Mouse (Mus musculus) adrenal gland (tissue): ENCODE results near the gene Camsap2.

ENCODE experiments used
- intact Hi-C: fragments of 180-260 bp; cut with DNase I; formaldehyde crosslinking; loops from one replicate; pipeline ENCODE4 v1.15.1; 2025
- long read RNA-seq, 2 experiments: library from polyadenylated mRNA; unstranded; transcript quantifications; one replicate each; pipeline ENCODE4 v2.0.0; 2020; ENCODE audit warnings: borderline replicate concordance in 1 of 2; ENCODE audit not compliant: insufficient replicate concordance in 1 of 2

The Camsap2 gene
- long read RNA-seq, experiment 1, partial matches to known transcripts: 1 of 3 reads
- long read RNA-seq, experiment 1, other reads (novel, unspliced or antisense): 2 of 3 reads
- long read RNA-seq, experiment 2, partial matches to known transcripts: 2 of 4 reads
- long read RNA-seq, experiment 2, other reads (novel, unspliced or antisense): 2 of 4 reads

DNA sequence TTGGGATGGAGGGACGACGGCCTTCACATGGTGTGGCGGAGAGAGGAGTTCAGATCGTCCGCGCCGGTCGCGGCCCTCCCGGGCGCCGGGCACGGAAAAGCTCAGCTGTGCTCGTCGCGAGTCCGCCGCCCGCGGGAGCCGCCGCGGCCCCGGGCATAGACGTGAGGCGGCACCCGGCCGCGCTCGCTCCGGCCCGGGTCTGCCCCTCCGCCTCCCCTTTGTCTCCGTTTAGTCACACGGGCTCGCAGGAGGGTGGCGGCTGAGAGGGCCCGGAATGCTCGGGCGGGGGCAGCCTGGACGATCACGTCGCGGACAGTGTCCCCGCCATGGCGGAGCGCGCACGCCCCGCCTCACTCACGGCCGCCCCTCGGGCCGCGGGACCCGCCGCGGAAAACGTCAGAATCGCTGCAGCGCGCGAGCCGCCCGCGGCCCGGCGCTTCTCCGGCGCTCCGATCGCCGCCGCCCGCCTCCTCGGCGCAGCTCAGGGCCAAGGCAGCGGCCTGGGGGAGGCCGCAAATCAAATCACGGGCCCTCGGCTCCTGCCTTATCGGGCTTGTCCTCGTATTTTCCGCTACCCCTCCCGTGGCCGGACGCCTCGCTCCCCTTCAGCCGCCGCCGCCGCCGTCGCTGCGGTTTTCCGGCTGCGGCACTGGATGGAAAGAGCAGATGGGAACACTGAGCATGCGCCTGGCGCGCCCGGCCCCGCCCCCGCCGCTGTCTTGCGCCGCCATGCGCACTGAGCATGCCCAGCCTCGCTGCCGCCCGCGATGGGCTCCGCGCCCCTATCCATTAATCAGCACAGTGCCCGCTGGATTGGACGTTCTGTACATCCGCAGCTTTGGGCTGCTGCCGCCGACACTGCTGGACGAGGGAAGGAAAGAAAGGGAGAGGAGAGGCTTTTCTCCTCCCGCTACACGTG, at the start of gene Camsap2:
Camsap2 (minus strand) TSS at position 651 of the 919 bp plus-strand sequence.
- intact Hi-C loops: loop anchor here (5.0 kb wide), 2 partner anchors 53 to 67 kb away; no protein-coding TSS in a partner anchor

DNA sequence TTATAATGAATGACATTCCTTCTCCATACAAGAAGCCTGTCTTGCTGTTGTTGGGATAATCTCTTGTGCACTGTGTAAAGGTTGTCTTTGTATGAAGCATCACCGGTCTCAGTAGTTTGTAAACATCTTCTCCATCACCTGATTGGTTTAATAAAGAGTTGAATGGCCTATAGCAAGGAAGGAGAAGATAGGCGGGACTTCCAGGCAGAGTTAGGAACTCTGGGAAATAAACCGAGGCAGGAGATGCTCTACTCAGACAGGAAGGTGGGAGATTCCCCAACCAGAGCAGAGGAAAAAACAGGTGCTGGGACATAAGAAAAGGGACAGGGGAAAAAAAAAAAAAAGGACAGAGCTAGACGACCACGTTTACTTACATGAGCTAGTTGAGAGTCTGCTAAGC, 49.2 kb upstream of the Camsap2 start:
- intact Hi-C loops: no loop called here

DNA sequence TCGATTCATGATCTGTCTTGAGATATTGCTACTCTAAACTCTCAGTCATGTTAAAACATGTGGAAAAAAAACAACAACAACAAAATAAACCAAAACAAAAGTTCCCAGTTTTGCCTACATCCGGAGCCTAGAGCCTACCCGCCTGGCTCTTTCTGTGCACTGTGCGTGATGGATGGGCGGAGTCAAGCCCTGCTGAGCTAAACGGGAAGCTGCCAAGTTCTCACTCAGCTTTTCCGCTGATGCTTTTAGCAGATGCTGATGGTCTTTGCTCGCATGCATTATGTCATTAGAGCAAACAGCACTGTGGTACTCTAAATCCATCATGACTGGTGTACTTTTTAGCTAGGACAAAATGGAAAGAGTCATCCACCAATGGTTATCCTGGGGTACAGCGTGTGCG, 48.6 kb upstream of the Camsap2 start:
- intact Hi-C loops: no loop called here

DNA sequence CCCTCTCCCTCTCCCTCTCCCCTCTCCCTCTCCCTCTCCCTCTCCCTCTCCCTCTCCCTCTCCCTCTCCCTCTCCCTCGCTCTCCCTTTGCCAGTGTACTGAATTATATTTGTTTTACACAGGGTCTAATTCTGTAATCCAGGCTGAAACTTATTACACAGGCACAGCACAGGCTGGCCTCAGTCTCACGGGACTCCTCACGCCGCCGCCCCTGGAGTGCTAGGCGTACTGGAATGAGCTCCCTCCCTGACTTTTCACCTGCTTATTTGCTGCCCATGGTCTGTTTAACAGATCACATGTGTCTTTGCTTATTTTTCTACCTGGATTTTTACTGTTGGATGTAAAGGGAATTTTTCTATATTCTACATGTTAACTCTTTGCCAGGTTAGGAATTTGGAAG, 41.0 kb upstream of the Camsap2 start:
- intact Hi-C loops: no loop called here

DNA sequence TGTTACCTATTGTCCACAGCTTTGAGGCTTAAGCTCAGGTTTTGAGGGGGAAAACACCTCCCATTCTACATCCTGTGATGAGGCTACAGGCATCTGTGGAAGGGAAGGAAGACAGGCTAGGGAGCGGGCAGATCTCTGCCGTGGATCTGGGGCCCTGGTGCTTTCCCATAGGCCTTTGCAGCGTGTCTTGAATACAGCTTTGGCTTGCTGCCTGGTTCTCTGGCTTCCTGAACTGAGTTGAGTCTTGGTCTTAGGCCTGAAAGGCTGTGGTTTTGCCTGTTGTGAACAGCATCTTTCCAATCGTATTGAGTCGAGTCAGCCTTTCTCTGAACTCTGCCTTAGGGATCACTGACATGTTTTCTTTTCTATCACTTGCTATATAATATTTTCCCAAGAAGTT, 35.7 kb upstream of the Camsap2 start:
- intact Hi-C loops: no loop called here

DNA sequence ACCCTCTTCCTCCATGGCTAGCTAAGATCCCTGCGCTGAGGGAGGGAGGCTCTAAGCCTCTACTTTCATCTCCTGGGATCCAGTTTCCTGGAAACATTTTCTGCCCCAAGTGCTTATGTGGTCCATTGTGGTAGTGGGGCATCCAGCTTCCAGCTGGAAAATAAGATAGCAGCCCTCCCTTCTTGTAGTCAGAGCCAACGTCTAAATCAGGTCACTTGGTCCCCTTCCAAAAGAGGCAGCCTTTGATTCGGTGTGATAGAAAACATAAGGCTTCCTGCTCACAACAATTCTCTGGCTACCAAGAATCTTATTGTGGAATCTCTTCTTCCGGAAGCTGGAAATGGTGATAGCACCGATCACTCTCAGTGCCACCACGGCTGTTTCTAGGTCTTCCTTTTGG, 35.3 kb upstream of the Camsap2 start:
- intact Hi-C loops: no loop called here

DNA sequence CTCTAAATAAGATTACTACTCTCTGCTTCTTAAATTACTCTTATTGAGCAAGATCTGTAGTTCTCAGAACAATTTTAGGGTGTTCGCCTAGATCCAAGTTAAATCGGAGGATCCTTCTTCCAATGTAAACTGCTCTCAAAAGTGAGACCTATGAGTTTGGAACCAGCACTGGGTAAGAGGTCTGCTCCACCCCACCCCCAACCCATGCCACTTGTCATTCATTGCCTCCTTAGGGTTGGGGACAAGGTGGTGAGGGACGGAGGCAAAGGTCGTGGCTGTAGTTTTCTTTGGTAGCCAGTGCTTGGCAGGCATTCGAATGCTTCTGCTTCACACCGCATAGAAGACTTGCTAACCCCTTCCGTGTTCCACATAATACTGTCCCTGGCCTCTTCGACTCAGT, 34.7 kb upstream of the Camsap2 start:
- intact Hi-C loops: no loop called here

DNA sequence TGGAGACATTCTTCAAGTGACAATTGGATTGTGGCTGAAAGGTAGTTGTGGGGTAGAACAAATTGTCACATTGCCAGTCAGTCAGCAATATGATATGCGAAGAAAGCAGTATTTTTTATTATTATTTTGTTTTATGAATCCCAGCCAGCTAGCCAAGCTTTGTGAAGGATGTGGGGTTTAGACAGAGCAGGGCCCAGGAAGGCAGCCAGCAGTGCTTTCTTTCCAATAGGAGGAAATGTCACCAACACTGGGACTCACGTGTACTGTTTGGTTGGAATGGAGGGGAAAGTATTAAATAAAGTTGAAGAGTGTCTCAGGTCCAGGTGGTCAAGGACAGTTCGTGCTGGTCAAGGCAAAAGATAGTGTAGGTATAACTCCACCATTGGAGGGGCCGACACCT, 34.3 kb upstream of the Camsap2 start:
- intact Hi-C loops: no loop called here

DNA sequence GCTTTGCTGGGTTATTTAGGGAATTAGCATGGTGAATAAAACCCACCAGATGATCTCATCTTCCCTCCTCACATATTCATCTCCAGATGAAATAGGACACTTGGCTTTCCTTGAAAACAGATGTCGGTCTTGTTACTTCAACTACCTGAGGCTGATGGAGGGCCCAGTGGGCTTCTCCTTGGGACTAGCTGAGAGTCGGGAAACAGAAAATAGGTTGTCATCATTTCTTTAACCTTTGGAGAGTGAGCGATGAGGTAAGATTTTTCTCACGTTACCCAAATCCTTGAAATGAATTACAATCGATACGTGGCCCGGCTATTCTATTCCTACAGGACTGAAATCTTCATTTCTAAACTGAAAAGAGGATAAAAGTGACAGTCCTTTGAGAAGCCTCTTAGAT, 33.4 kb upstream of the Camsap2 start:
- intact Hi-C loops: no loop called here

DNA sequence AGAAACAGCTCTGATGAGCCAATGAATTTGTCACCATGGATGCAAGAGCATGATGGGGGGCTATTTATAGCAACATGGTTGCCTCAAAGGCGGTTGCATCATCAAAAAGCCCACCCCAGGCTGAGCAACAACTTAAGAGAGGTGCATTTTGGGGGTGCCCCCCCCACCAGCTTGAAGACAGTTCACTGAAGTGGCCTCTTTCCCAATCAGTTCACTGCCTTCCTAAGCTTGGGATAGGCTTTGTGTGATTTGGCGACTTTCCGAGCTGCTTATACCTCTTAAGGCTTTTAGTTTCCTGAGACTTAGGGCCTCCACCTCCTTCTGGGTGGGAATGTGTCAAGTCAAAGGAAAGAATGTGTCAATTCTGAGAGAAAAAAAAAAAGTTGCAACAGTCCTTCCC, 20.1 kb upstream of the Camsap2 start:
- intact Hi-C loops: no loop called here

DNA sequence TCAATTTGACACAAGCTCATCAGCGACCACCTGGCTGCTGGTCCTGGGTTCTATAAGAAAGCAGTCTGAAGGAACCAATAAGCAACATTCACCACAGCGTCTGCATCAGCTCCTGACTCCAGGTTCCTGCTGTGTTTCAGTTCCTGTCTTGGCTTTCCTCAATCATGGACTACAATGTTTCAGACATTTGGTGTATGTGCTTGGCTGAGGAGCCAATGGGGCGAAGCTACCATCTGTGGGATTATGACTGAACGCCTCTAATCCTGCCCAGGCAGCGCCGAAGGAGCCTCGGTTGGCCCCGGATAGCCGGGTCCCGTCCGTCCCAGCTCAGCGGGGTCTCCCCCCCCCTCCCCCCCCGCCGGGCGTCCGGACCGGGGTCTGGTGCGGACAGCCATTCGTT, 18.8 kb upstream of the Camsap2 start:
- intact Hi-C loops: no loop called here

DNA sequence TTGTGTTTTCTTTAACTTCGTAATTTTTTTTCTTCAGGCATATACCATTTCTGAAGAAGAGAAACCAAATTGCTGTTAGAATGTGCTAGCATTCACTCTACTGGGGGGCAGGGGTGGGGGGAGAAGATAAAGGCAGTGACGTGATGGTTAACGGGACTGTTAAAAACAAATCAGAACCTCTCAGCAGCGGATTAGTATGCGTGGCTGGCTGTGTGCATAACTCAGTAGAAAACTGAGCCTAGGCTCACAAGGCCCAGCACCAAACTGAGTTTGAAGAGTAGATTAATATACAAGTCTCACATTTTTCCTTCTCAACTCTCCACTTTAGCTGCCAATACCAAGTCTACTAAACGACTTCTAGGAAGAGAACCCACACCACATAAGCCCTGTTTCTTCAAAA, 17.1 kb upstream of the Camsap2 start:
- intact Hi-C loops: no loop called here

DNA sequence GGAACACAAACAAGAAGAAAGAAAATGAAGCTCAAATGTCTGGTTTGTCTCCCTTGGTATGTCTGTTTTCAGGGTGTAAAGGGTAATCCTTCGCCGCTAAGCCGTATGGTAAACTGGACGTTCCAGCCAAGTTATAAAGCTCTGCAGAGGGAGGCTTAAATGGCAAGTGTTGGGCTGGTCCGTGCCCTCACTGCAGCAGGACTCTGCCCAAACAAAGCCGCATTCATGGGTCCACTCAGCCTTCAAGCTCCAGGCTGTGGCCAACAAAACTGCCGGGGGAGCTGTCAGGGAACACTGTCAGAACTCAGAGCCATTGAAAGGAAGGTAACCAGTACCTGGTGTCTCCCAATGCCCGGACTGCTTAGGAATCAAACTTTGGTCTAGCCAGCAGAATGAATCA, 16.7 kb upstream of the Camsap2 start:
- intact Hi-C loops: no loop called here

DNA sequence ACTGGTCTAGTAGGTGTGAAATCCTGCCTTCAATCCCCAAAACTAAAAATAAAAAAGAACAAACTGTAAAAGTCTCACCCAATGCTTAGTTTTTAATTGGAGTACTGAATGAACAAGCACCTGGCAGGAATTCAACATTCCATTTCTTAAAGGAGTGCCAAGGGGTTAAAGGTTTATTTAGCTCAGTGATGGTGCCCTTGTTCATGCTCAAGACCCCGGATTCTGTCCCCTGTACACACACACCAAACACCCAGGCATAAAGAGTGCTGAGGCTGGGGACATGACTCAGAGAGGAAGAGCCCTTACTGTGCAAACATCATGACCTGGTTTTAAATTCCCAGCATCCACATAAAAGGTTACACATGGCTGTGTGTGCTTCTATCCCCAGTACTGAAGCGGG, 15.5 kb upstream of the Camsap2 start:
- intact Hi-C loops: no loop called here

DNA sequence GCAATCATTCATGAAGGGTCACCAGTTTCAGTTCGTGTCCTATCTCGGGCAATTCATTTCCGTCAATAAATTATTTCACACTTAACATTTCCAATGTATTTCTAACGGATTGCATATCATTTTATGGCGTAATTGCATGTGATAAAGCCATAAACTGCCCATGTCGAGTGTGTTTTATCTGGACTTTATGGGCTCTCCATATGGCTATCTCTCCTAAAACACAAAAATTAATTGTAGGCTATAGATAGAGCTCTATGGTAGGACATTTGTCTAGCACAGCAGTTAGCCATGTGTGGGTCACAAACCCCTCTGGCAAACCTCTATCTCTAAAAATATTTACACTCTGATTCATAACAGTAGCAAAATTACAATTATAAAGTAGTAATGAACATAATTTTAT, 15.0 kb upstream of the Camsap2 start:
- intact Hi-C loops: no loop called here

DNA sequence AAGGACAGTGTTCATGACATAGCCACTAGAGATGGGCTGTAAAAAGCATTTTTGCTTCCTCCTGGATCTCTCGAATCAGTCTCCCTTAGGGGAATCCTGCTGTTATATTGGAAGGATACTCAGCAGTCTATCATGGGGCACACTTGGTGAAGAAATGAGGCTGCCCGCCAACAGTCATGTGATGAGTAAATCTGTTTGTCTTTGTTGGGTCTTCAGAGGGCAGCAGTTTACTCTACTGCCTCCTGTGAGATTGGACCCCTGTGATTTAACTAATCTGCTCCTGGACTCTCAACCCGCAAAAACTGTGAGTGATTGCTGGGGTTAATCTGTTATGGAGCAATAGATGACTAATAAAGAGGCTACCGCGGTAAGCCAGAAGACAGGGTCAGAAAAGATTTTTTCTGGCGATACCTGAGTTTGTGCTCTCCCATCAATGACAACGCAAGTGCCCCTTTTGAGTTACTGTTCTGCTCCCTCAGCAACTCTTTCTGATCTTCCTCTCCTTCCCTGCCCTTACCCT, 13.0 kb upstream of the Camsap2 start:
- intact Hi-C loops: no loop called here

DNA sequence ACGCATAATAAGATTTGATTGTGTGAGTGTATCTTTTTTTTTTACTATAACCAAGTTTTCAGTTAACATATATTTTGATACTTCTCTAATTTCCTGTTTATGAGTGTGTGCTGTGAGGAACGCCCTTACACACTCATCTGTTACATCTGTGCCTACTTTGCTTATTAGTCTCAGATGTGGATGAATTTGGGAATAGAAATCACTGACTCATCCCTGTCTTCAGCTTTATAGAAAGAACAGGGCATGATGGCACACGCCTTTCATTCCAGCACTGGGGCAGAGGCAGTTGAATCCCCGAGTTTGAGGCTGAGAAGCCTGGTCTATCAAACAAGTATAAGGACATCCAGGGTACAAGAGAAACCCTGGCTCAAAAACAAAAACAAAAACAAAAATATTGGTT, 9.7 kb upstream of the Camsap2 start:
- intact Hi-C loops: no loop called here

DNA sequence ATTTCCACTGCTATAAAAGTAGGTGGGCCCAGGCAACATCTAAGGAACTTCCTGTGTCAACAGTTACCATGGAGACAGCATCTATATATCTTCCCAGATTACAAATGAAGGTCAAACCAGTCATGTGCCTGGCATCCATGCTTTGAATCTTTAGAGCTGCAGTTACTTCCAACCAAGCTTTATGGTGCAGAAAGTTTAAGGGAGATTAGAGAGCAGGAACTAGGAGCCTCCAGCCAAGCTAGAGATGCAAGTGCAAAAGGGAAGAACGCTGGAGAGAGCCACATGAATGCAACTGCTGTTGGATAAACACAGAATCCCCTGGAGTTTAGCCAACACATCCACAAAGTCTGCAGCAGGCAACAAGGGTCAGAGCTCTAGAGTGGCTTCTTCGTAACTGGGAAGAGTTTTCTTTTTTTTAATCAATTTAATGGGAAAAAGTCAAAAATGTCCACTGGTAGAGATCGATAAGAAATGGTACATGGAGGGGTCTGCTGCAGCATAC, 4.8 kb upstream of the Camsap2 start:
- intact Hi-C loops: no loop called here

DNA sequence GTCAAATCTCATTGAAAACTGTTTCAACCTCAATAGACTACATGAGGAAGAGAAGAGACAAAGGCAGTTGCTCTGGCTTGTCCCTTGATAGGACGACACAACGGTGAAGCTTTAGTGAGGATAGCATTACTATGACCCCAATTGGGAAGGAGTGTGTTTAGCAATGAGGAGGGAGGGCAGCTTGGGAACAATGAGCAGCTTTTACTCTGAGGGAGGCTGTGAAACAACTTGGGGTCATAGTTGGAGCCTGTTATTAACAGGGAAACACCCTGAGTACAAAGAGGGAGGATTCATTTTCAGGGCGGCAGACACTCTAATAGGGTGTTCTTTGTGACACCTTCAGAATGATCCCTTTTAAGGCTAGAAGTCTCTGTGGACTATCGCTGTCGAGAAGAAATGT, 2.2 kb upstream of the Camsap2 start:
- intact Hi-C loops: loop anchor here (5.0 kb wide), 2 partner anchors 56 to 64 kb away; no protein-coding TSS in a partner anchor

DNA sequence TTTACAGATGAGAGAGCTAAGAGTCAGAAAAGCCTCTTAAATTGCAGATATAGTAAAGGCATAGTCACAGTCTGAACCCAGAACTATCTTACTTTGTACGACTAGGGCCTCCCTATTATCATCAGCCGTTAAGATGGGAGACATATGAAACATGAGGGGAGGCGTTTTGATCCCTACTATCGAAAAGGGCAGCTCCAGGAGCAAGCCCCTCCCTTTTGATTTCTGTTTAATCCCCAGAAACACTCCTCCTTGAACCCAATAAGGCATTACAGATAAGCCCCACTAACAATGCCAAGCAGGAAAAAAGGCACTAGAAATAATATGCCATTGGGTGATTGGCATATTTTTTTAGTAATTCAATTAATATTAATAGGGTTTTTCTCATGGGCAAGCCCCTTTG, 1.2 kb upstream of the Camsap2 start:
- intact Hi-C loops: loop anchor here (5.0 kb wide), 2 partner anchors 55 to 65 kb away; no protein-coding TSS in a partner anchor

DNA sequence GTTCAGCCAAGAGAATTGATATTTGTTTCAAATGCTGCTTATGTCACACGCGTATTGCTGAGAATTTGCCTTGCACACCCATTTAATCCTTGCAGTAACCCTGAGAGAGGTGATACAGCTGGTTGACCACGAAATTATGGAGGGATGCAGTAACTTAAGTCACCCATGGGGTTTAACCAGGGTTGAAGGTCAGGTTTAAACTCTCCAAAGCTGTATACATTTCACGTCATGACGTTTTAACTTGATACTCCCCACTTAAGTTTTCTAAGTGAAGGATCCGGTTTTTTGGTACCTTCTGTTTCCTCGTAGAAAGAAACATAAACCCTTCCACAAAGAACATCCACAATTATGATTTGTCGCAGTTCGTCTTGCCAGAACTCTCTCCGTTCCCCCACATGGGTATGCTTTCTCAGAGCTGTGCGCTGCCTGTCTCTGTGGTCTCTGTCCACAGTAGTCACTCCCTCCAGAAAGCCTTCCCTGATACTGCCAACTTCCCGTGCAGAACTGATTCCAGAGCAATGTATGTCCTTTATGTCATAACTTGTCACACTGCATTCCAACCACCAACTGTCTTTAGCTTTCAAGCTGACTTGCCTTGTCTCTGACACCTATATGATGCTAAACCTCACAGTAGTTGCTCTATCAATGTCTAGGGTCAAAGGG, 600 bp upstream of the Camsap2 start:
- intact Hi-C loops: loop anchor here (5.0 kb wide), 2 partner anchors 54 to 66 kb away; no protein-coding TSS in a partner anchor
